In the genomic region with DNA sequence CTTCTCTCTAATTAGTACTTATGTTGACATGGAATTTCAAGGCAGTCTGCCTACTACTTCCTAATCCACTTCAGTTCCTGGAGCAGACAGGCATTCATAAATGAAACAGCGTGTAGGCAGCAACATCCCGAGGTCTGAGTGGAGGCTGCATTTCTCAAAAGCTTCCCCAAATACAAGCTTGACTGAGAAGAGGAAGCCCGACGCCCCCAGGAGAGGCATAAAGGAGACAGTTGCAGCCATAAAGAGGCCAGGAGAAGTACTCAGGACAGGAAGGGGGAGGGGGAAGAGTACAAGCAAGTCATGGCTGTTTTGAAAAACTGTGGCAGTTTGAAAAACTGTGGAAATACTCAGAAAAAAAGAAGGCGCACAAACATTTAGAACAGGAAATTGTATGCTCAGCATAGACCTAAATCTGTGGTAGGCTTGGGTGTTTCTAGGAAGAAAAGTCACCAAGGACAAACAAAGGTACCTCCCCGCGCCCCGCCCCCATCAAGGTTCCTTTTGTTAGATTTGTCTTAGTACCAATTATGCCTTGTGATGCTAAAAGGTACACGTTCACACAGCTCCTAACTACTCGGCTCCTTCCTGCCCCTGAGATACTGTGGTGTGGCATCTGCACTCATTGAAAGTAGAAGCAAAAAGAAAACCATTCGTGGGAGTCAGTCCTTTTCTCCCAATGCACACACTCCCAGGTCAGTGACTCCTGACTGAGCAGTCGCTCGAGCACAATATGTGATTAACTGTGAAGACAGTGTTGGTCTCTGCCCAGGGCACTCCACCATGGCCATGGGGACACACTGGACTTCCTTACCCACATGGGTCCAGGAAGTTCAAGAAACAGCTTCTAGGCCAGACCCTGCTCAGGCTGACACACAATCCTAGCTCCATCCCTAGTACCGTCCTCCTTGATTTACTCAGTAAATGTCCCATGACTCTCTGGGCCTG, we compare ENCODE assay signal across 13 mouse cellular contexts.
DNase-seq lines count a peak whose midpoint lies in the region; ATAC-seq and TF ChIP-seq lines count a peak whose summit lies in the region.
"Had no signal": no experiment of that assay in that cellular context is flagged by ENCODE, and none has a peak within 500 bp of the region (broad histone marks: within the 10 kb centered on the region; RNA-seq: fewer than 3 reads in every experiment).

No protein-coding gene starts in this region.

- no peaks in the 10 kb centered on the region for H3K36me3 ChIP-seq in intestine, embryonic 15.5 days
- H3K36me3 ChIP-seq in intestine, embryonic 16.5 days (ENCODE audit: control insufficient read depth, insufficient read depth, low read length), result no peaks in the 10 kb centered on the region
- H3K36me3 ChIP-seq: hindbrain, embryonic 13.5 days; limb, embryonic 15.5 days had no signal

- DNase-seq in 416B (ENCODE audit: low read depth), result peak; percentile 6
- peak; percentile 15 for DNase-seq in brain, embryonic 14.5 days (ENCODE audit: low read depth)
- no peak for DNase-seq in left cerebral cortex, postnatal 4 days
- DNase-seq in adrenal gland, postnatal 4 days (ENCODE audit: low spot score in 2 of 2), result no peak
- DNase-seq: cerebellum, postnatal 36 days; lung, postnatal 4 days had no signal

- H3K9ac ChIP-seq in intestine, embryonic 15.5 days, result no peak overlapping the region
- H3K9ac ChIP-seq in intestine, embryonic 16.5 days (ENCODE audit: low read depth, low read length), result no peak overlapping the region
- H3K9ac ChIP-seq: hindbrain, embryonic 13.5 days; limb, embryonic 15.5 days had no signal

- no peaks in the 10 kb centered on the region for H3K9me3 ChIP-seq in intestine, embryonic 15.5 days
- H3K9me3 ChIP-seq in intestine, embryonic 16.5 days (ENCODE audit: control insufficient read depth, low read length), result no peaks in the 10 kb centered on the region
- H3K9me3 ChIP-seq: hindbrain, embryonic 13.5 days; limb, embryonic 15.5 days had no signal

- no peak for ATAC-seq in intestine, embryonic 15.5 days
- no peak for ATAC-seq in intestine, embryonic 16.5 days
- ATAC-seq in hematopoietic stem cell, adult 5-6 weeks (replicated peaks in 1 of 2; ENCODE audit: insufficient read depth in 1 of 2, low FRiP score in 2 of 2, low TSS enrichment in 1 of 2, low read depth in 1 of 2, poor library complexity in 2 of 2, severe bottlenecking in 2 of 2), result peak; percentile 53 to 58; a peak in 3 of 4 replicates
- ATAC-seq: CD4-positive, CD25-positive, alpha-beta regulatory T cell, adult 4 months; forebrain, embryonic 16.5 days had no signal

- TF ChIP-seq CTCF in brain, embryonic 14.5 days (IDR thresholded peaks at IDR 0.05; ENCODE audit: borderline replicate concordance, extremely low read depth, insufficient read depth, insufficient read length), result no peak

- 0 out of 2 replicates have a peak overlapping the region, but pooled peaks have one; percentile 6 for H3K4me2 ChIP-seq in intestine, embryonic 15.5 days (replicated peaks)
- no peak overlapping the region for H3K4me2 ChIP-seq in intestine, embryonic 16.5 days (ENCODE audit: low read depth, low read length)
- H3K4me2 ChIP-seq: hindbrain, embryonic 13.5 days; limb, embryonic 15.5 days had no signal

- no peak overlapping the region for H3K4me3 ChIP-seq in intestine, embryonic 15.5 days (replicated peaks)
- no peak overlapping the region for H3K4me3 ChIP-seq in intestine, embryonic 16.5 days (ENCODE audit: low read length)
- H3K4me3 ChIP-seq: hindbrain, embryonic 13.5 days; limb, embryonic 15.5 days had no signal

- WGBS in intestine, embryonic 15.5 days, result 57% methylated on average over 14 of the region's 14 CpGs
- WGBS in intestine, embryonic 16.5 days, result 53% methylated on average over 14 of the region's 14 CpGs

- no peak overlapping the region for H3K27ac ChIP-seq in intestine, embryonic 15.5 days
- no peak overlapping the region for H3K27ac ChIP-seq in intestine, embryonic 16.5 days (ENCODE audit: low read length)
- H3K27ac ChIP-seq: hindbrain, embryonic 13.5 days; limb, embryonic 15.5 days had no signal

- intact Hi-C loops in left cerebral cortex, postnatal 4 days (cut with DNase I), result loop anchor here (5.0 to 10.0 kb wide), 2 partner anchors 627 to 1554 kb away; partner anchors contain the start of gene Fat4

- no peaks in the 10 kb centered on the region for H3K27me3 ChIP-seq in intestine, embryonic 15.5 days (replicated peaks)
- H3K27me3 ChIP-seq in intestine, embryonic 16.5 days (replicated peaks; ENCODE audit: control insufficient read depth, insufficient read depth, low read length), result no peaks in the 10 kb centered on the region
- H3K27me3 ChIP-seq: hindbrain, embryonic 13.5 days; limb, embryonic 15.5 days had no signal

- no peaks in the 10 kb centered on the region for H3K4me1 ChIP-seq in intestine, embryonic 15.5 days (replicated peaks)
- H3K4me1 ChIP-seq in intestine, embryonic 16.5 days (ENCODE audit: control insufficient read depth, insufficient read depth, low read length), result peaks cover 2% of the 10 kb centered on the region; the same call in 1 of the 2 replicates

- no peak for TF ChIP-seq POLR2A in brain, embryonic 14.5 days (IDR thresholded peaks at IDR 0.05; ENCODE audit: borderline replicate concordance, extremely low read depth, insufficient read depth, insufficient read length, poor library complexity, severe bottlenecking)

Comparison
In these comparisons a context has a peak if more than half of its experiments do, and no peak if none do; other contexts are left out.
1. ATAC-seq: peak in hematopoietic stem cell, adult 5-6 weeks (2 of 2); none in intestine, embryonic 15.5 days (single experiment) and intestine, embryonic 16.5 days (single experiment).
2. DNase-seq: peak in 416B (single experiment) and brain, embryonic 14.5 days (single experiment); none in left cerebral cortex, postnatal 4 days (single experiment) and adrenal gland, postnatal 4 days (0 of 2).